Mouse (Mus musculus): Measurements from ENCODE around the gene Camkmt.

Gene Camkmt

GRCm38 (mm10) chr17:85507089-85507460, 416.7 kb downstream of the Camkmt start:
- no peak for DNase-seq

Measured in kidney, adult 8-10 months (tissue).